Mouse (Mus musculus) stomach, postnatal 0 days (tissue): ENCODE results near the gene Med27.

Experiments
- CTCF ChIP-seq: IDR thresholded peaks from 2 replicates; pipeline ENCODE4 v1.5.1; 2016; ENCODE audit warnings: antibody characterized with exemption, low read depth, mild to moderate bottlenecking, moderate library complexity
- EP300 ChIP-seq: optimal IDR thresholded peaks from 2 replicates; pipeline ENCODE3; 2016; ENCODE audit warnings: antibody characterized with exemption

DNA sequence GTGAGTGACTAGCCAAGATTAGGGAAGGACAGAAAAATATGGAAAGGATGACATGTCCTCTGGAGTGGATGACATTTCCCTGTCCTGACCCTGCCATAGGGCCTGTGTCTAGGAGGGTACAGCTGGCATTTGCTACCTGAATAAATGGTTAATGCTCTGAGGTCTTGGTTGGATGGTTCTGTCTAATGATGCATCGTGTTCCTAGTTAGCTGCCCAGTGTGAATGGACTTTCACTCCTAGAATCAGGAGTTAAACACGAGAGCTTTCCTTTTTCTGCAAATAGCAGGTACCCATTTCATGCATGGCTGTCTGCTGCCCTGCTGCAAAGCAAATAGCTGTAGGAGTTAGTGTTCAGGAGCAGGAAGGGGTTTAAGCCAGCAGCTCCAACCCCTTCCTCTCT, 141.0 kb downstream of the Med27 start:
- TF ChIP-seq CTCF (no peak), EP300 (no peak)
